Mouse (Mus musculus) small intestine, adult 2 months (tissue): ENCODE results near the gene Sost.

ENCODE experiments used
- CTCF ChIP-seq: fragments of 200-500 bp; IDR thresholded peaks from 2 replicates; pipeline ENCODE4 v1.5.1; 2012; ENCODE audit warnings: low read depth, mild to moderate bottlenecking, control low read depth, inconsistent platforms, low read length, moderate library complexity, mixed read lengths; ENCODE audit not compliant: insufficient replicate concordance, insufficient read length; ENCODE audit errors: extremely low read depth
- POLR2A ChIP-seq: fragments of 200-500 bp; IDR thresholded peaks from 2 replicates; pipeline ENCODE4 v1.6.1; 2012; ENCODE audit warnings: low read depth, mild to moderate bottlenecking, control low read depth, inconsistent platforms, low read length, moderate library complexity

GRCm38 (mm10) chr11:101918609-101919008 lies 48.2 kb downstream of the Sost start:
- TF ChIP-seq CTCF (no peak), POLR2A (no peak)
